Mouse (Mus musculus): ENCODE data around the gene Smcp.

DNA sequence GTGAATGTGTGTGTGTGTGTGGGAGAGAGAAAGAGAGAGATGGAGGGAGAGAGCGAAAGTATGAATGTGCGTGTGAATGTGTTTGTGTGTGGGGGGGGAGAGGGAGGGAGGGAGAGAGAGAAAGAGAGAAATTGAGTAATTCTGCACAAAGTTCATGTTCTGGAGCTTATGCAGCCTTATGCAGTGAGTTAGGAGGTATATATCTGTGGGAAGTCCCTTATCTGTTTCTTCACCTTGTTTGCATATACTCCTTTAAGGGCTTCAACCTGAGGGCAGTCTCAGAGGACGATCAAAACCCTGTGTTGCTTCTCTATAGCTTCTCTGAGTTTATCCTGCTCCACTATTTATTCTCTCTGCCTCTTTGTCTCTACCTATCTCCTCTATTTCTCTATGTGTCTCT lies 1.6 kb downstream of the Smcp start:
- TF ChIP-seq CTCF (IDR thresholded peaks at IDR 0.05; ENCODE audit: low read depth, low read length), result no peak
- no peak for TF ChIP-seq POLR2A (IDR thresholded peaks at IDR 0.05; ENCODE audit: insufficient read depth, low read length)
